Mouse (Mus musculus) cerebellum, adult 11 months (tissue): Measurements from ENCODE around the gene Rps3.
"Not testable (repeated sequence)": the region's sequence is repeated elsewhere in the genome, so short reads cannot be mapped to it uniquely, and the experiment has no call there.

ENCODE experiments used
- DNase-seq: peaks from one replicate; pipeline ENCODE4 v3.0.0; 2022

Rps3 gene

DNA sequence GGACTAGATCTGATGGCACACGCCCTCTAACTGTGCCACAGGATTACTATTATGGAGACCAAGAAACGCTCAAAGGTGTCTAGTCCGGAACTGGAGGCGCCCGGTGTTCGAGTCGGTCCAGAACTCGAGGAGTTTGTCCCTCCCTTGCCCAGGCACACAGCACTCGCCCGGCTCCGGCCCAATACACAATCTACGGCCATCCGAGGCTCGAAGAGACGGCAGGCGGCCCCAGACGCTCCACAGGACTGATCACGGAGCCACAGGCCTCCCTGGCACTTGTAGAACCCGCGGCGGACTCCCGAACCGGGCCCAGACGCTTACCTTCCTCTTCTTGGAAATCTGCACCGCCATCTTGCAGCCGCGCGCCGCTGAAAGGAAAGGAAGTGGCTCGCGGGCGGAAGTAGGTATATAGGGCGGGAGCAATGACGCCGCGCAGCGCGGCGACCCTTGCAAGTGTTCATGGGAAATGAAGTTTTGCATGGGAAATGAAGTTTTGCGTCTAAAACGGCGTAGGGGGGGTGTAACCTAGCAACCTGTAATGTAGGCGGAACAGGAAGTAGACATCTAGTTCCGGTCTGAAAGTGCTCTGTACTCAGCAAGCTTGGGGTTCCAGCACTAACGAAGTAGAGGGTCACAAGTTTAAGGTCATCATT is at the start of gene Rps3:
Gene Rps3 (minus strand): TSS at position 468 of the 653 bp plus-strand sequence.
- DNase-seq, result peak; percentile 90

DNA sequence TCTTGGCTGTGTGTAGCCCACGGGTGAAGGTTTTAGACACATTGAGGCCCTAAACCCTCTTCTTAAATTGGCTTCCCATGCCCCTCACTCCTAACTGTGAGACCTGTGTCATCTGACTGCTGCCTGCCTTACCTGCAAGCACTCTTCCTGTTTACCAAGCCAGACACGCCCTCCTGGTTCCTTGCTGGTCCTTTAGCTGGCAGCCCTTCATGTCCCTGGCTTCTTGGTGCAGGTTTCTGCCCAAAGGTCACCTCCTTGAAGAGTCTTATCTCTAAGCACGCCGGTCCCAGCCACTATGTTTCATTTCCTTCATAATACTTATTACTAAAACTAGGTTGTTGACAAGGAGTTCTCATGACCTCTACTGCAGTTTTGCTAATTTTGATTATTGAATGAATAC is 49.0 kb upstream of the Rps3 start:
- no peak for DNase-seq

DNA sequence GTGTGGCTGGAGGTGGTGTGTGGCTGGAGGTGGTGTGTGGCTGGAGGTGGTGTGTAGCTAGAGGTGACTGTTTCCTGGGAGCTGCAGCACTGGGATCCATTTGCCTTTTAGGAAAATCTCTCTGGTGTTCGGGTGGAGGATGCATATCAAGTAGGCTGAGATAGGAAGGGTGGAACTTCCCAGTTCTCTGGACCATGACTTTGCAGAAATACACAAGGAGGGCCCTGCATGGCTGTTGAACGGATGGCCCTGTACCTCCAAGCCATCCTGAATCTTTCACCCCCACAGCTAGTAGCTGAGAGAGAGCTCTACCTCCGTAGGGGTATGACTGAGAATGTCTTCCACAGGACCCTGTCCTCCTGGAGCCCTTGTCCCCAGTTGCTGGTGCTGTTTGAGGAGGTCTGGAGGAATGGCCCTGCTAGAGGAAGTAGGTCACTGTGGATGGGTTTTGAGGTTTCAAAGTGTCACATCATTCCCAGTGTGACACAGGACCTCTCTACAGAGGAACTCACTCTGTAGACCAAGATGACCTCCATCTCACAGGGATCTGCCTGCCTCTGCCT is 48.0 kb upstream of the Rps3 start:
- DNase-seq, result no peak

DNA sequence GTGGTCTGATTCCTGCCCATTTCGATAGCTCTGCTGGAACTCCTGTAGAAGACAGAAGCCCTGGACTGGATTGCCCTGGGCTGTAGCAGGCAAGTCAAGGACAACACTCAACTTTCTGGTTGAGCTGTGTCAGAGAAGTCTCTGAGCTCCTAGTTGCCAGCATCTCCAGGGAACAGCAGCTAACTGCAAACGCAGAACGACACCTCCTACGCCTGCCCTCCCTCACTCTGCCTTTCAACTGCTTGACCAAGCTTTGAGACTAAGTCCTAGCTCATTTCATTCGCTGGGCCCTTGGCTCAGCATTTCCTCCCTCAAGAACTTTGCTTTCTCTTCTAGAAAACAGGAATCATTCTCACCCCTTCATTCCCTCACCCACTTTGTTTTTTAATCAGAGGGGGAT is 45.9 kb upstream of the Rps3 start:
- no peak for DNase-seq

DNA sequence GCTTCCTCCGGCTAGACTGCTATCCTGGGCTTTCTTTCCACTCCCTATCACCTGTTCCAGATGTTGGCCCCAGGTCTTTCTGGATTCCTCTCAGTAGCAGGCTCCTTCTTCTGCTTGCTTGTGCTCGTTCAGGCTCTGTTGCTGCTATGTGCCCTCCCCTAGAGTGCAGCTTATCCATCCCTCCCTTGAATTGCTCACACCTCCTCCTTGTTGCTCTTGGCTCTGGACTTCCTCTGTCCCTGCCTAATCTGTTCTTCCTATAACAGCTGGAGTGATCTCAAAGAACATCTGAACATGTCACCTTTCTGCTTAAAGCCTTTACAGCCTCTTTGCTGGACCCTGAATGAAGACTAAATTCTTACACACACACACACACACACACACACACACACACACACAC is 45.0 kb upstream of the Rps3 start:
- no peak for DNase-seq

DNA sequence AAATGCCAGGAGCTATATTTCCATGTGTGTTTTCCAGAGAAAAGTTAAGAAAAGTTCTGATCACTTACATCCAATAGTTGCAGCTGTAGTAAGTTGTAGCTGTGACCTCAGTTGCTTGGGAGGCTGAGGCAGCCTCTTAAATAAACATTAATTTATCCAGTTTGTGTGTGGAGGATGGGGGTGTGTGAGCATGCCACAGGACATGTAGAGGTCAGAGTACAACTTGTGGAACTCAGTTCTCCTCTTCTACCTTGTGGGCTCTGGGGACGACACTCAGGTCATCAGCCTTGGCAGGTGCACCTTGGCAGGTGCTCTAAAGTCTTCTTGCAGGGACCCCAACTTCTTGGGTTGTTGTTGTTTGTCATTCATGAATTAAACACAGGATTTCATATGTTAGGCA is 40.3 kb upstream of the Rps3 start:
- DNase-seq, result no peak

DNA sequence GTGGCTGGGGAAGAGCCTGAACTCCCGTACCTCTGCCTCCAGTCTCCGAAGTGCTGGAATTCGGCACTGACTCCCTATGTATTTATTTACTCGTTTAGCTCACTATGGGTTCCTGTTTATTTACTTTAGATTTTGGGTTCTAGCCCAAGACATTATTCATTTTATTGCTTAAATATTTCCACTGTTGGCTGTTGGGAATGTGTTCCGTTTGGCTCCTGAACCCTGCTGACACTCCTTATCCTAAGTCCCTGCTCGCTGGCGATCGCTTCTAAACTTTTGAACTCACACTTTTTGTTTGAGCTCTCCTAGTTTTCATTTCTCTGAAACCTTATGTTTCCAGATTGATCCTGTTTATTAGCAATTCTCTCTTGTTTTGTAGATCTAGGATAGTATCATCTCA is 39.6 kb upstream of the Rps3 start:
- no peak for DNase-seq

DNA sequence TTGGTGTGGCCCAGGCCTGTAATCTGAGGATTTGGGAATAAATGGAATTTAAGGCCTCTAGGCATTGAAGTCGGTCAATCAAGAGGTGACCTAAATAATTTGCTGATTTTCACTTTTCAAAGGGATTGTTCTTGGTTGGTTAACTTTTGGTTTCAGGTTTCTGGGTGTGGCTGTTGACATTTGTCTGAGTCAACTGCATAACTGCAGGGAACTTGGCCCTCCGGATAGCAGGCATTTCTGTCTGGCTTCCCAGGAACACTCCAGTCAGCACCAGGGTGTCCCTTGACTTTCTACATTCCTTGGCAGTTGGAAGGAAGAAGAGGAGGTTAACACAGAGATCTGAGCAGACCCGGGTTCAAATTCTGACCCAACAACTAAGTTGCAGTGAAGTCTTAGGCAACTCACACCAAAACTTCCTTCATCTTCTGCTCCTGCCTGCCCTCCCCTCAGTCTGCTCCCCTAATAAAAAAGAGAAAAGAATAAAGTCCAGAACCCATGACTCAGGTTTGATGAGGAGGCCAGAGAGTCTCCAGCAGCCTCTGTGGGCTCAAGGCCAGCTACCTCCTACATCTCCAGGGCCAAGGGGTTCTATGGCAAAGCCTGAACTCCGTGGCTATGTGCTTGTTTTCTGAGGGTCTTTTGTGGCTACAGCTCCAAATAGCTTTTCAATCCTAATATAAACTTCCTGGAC is 35.6 kb upstream of the Rps3 start:
- no peak for DNase-seq

DNA sequence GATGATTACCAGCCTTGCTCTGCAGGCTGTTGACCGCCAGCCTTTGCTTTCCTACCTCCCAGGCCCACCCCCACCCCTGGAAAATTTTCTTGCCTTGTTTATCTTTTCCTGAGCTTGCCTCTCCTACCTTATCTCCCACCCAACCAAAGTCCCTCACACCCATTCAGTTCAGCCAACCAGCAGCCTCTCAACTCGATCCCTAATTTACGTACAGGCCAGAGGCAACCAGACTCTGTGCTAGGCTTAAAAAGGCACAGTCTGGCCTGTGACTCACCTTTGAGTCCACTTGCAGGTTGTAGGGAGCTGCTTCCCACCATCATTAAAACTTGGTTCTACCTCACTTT is 33.2 kb upstream of the Rps3 start:
- DNase-seq, result no peak

DNA sequence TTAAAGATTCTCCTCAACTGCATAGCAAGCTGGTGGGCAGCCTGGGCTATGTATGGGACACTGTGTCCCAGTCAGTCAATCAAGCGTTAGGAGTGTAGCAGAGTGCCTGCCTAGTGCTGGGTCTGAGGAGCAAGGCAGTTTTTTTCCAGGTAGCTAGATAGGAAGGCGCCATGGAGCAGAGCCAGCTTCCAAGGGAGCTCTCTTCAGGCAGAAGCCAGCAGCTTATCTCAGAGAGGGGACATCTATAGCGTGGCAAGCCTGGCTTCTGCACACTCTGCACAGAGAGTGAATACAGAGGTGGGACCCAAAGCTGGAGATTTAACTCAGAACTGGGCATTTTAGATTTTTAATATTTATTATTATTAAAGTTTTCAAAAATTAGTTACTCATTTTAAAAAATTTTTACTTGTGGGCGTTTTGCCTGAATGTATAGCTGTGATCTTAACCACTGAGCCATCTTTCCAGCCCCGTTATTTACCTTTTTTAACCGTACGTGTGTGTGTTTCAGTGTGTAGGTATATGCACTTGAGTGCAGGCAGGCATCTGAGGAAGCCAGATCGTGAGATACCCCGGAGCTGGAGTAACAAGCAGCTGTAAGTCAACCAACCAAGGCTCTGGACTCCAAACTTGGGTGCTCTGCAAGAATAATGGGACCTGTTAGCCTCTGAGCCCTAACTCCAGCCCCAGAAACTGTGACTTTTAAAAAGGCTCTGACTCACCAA is 32.7 kb upstream of the Rps3 start:
- no peak for DNase-seq

DNA sequence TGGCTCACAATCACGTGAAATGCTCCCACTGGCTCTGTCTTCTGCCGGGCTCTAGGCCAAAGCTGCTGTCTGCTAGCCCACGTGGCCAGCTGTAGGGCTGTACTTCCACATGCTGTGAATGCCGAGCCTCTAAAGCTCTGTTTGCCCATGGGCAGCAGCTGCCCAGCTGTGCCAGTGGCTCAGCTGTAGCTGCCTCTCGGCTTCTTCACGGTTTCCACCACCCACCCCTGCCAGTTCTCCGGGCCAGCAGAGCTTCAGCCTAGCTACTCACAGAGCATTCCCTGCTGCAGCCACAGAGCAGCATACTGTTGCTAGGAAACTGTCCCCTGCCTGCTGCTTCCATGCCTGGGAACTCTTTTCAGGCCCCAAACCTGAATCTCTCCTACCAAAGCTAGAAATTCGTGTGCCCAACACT is 26.6 kb upstream of the Rps3 start:
- no peak for DNase-seq

DNA sequence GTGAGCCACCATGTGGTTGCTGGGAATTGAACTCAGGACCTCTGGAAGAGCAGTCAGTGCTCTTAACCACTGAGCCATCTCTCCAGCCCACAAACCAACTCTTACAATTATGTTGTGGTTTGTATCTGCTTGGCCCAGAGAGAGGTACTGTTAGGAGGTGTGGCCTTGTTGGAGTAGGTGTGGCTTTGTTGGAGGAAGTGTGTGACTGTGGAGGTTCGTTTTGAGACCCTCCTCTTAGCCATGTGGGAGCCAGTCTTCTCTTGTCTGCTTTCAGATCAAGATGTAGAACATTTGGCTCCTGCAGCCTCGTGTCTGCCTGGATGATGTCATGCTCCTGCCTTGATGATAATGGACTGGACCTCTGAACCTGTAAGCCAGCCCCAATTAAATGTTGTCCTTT is 24.6 kb upstream of the Rps3 start:
- DNase-seq, result not testable (repeated sequence)

DNA sequence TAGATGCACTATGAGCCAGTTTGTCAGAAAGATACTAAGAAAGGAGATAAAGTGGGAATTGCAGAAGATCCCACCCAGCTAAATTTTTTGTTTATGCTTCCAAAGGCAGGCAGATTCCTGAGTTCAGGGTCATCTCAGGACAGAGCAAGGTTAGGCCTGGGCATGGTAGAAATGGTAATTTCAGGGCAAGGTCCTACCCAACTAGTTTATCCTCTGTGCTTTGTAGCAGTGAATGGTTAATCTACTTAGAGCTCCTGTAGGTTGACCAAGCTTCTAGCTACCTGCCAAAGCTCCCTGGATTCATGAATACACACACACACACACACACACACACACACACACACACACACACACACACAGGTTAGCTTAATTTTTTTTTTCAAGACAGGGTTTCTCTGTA is 21.0 kb upstream of the Rps3 start:
- DNase-seq, result no peak

DNA sequence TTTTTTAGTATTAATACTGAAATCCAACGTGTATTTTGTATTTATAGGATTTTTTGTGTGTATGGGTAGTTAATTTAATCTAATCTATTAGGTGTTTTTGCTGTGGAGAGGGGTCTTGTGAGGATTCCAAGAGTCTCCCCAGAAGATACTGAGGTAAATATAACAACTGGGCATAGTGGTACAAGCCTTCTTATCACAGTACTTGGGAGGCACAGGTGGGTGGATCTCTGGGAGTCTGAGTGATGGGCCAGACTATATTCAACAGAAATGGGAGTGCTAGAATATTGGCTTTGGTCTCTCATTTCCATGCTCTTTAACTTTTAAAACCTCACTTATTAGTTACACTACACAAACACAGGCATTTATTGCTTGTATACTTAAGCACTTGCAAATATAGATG is 17.6 kb upstream of the Rps3 start:
- no peak for DNase-seq

DNA sequence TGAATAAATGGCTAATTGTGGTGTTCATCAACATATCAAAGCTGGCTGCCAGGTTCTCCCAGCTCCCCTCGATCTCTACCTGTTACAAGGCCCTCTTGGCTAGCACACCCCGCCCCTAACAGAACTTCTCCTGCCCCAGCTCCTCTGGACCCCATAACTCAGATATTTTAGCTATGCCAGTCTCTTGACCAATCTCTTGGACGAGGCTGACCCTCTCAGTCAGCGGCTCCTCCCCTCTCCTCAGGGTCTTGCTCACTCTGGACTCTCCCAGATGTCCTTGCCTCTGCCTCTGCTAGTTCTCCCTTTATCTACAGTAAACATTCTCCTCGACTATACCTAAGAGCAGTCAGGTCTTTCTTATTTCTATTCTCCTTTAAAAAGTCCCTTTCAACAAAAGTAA is 17.1 kb upstream of the Rps3 start:
- DNase-seq, result no peak

DNA sequence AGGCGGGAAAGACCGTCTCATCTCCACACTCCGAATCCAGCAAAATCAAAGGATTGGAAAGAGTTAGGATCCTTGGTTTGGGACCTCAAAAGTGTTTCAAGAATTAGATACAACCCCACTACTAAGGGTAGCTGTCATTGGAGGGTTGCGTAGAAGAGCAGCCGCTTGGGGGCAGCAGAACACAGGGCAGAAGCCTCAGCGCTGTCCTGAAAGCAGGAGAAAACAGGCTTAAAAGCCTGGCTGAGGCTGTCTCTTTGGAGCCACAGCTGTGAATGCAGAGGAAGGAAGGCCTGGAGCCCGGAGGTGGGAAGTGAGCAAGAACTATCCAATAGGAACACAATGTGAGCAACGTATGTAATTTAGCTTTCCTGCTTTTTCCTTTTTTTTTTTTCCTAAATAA is 16.7 kb upstream of the Rps3 start:
- DNase-seq, result peak; percentile 62

DNA sequence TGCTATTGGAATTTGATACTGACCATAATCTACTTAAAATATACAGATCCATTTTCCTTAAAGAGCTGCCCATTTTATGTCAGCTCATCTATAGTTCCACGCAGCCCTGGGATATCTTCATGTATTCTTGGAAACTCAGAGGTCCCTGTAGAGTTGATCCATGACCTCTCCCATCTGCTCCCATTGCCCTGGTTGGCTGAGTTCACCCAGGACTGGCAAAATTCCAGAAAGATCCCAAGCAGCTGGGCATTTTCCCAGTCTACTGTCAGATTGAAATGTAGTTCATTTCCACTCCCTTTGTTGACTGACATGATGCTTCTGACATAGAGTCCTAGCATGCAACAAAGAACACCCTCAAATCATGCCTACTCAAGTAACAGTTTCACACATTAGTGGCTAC is 15.6 kb upstream of the Rps3 start:
- no peak for DNase-seq

DNA sequence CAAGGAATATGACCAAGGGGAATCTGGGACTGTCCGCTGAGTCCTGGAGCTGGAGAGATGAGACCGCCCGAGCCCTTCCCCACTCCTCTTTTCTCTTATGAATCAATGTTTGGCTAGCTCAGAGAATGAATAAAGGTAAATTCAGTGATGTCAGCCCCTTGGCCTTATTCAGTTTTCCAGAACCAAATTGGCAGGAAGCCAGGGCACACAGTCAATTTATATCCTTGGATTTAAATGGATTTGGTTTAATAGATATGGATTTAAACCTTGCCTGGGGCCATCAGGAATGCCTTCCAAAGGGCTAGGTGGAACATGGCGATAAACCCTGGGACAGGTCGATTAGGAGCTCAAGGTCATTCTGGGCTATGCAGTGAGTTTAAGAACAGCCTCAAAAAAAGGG is 6.2 kb upstream of the Rps3 start:
- no peak for DNase-seq

DNA sequence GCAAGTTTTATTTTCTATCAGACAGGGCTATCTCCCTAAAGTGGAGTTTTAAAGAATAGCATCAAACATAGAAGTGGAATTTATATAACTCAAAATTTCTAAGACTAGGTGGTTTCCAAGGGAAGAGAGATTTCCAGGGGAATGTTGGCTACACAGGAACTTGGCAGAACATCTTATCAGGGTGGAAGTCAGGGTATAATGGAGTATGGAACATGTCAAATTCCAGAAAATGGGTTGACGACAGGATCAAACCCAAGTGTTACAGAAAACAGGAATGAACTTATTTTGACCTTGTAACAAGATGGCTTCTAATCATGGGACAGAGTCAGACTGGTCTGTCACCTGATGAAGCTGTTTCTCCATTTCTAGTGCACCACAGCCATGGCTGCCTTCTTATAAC is 1.1 kb upstream of the Rps3 start:
- no peak for DNase-seq

DNA sequence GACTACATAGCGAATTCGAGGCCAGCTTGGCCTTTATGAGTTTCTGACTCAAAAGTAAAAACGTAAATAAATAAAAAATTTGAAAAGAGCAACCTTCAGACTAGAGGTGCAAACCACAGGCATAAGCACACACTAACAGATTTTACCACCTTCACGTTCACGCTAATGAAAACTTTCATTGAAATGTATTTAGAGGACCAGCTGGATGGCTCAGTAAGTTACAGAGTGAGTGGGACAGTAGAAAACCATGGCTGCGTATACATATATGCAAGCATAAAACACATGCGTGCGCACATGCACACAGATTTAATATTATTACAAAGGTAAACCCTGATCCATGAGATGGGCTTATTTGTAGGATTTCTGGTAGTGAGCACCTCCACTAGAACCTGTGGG is 384 bp upstream of the Rps3 start:
- no peak for DNase-seq

DNA sequence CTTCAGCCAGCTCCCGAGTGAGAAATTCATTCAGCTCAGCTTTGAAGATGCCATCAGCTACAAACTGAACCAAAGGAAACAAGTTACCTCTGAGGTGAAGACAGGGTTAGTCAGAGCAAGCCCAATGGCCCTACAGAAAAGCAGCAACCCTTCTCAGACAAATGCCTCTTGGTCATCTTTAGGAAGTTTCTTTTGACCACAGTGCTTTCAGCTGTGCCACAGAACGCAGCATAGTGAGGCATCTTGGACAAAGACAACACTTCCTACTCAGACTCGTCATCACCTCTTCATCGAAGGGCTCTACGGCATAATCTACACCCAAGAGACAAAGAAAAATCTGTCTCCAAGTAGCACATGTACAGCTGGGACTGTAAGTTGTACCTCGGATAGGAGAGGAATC is 901 bp downstream of the Rps3 start:
- DNase-seq, result no peak

DNA sequence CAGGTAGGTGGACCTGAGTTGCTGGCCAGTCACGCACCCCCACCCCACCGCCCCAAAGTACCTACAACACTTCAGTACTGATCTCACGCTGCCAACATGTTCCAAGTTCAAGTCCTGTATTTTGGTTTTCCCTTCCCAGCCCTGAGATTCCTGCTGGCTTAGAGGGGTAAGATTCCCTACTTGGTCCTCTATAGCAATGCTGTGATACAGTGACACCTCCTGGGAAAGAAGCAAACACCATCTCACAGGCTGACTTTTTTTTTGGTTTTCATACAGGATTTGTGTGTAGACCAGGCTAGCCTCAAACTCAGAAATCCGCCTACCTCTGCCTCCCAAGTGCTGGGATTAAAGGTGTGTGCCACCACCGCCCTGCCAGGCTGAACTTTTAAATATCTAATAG is 6.3 kb downstream of the Rps3 start:
- no peak for DNase-seq

DNA sequence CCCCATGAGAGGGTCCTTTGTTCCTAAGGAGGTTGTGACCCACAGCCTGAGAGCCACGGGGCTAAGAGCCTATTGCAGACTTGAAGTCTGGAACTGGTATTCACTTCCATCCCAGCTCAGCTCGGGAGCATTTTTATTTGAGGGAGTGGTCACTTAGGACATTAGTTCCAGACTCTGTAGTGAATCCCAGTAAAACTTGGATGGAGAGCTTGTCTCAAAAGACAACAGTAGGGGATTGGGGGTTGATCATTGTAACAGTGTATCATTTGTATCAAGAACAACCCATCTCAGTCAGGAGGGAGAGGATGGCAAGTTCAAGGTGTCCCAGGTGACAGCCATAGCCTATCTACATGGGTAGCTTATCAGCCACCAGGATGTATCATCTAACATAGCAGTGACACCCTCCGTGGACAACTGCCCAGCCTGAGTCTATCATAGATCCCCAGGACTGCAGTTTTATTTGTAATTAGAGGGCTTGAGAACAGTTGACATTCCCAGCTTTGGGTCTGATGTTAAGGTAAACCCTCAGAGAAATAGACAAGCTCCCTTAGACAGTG is 6.9 kb downstream of the Rps3 start:
- DNase-seq, result no peak

DNA sequence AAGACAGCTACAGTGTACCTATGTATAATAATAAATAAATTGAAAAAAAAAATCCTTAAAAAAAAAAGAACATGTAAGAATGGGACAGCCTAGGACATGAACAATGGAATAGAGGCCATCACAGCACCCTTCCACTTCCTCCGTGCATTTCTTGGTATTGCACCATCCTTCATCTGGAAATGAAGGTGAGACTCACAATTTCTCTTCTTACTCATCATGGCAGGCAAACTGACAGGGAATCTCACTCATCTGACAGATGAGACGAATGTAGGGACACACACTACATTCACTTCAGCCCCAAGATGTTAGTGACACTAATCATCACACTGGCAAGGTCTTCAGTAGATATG is 8.0 kb downstream of the Rps3 start:
- DNase-seq, result no peak
